Mouse (Mus musculus): ENCODE measurements around the gene Cryga.

- TF ChIP-seq CTCF (IDR thresholded peaks at IDR 0.05) (no peak), EP300 (IDR thresholded peaks at IDR 0.05) (no peak)
Measured at GRCm38 (mm10) chr1:65073589-65073988, 29.6 kb downstream of the Cryga start, which contains the start of gene Crygc.

Measured in lung, postnatal 0 days (tissue).